Mouse (Mus musculus) adrenal gland, adult 2 months (tissue): Measurements from ENCODE around the gene Cacnb3. TPM values are rescaled to one million over a fixed set of nuclear protein-coding genes. Genes with fewer than 3 reads are reported as not detected.

Source experiments
- DNase-seq: peaks from one replicate; pipeline ENCODE4 v3.0.0; 2021
- polyA plus RNA-seq: library from polyadenylated mRNA; depleted of rRNA; stranded (reverse); fragments of >200 nt; gene quantifications from 2 replicates; pipeline ENCODE4 v1.2.3, GENCODE M21; 2012
- total RNA-seq, 2 experiments: library from RNA; stranded (reverse); gene quantifications; 2 replicates each; pipeline ENCODE4 v1.2.3; 2021

The Cacnb3 gene
- total and polyA plus RNA-seq, 3 experiments: 12.8 to 25.9 (median 17.7) TPM

DNA sequence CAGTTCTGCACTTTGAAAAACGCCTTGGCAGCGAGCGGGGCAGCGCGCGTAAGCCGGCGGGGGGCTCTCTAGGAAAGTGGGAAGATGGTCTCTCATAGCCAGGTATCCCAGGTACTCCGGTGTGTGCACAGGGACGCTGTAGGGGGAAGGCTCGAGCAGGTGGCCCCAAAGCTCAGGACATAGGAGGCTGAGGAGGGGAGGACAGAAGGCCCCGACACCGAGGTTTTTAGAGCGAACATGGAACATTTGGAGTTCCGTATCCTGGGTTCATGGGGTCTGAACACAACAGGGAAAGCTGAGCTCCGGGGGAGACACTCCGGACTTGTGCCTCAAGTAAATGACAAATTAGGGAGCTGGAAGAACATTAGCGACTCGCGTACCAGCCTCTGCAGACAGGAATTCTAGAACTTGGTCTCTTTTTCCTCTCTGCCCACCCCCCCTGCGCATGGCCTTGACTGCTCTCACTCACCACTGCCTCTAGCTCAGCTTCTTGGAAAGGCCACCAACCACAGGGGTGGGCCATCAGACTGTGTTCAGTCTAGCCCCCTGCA lies 4.7 kb downstream of the Cacnb3 start:
- peak; percentile 57 for DNase-seq

DNA sequence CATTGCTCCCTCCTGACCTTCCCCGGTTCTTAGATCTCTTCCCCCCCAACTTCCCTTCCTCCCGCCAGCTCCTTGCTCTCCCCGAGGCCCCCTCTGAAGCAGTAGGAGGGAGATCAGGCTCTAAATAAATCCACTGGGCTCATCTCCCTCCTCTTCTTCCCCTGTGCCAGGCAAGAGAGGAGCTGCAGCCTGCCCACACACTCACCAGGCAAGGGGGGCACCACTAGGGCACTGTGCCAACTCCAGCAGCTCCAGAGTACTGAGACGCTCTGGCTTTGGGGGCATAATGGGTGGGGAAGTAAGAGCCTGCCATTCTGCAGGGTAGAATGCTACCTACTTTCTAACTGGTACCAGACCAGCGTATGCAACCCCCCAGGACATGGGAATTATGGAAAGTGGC lies 5.9 kb downstream of the Cacnb3 start:
- DNase-seq: no peak

DNA sequence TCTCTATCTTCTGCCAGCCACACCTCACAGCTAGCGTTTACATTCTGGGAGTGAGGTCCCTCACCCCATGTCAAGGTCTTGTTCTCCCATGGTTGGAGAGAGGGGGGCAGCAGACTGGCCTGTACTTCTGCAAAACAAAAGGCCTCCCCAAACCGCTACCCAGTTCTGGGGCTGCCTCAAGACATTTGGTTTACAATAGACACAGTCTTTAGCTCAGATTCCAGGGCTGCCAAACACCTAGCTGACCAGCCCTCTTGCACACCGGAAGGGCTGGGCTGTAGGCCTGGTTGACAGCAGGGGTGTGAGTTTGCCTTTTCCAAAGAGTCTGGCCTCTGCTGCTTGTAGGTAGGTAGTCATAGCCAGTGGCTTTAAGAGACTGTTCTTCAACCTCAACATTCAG lies 6.5 kb downstream of the Cacnb3 start:
- DNase-seq: no peak

DNA sequence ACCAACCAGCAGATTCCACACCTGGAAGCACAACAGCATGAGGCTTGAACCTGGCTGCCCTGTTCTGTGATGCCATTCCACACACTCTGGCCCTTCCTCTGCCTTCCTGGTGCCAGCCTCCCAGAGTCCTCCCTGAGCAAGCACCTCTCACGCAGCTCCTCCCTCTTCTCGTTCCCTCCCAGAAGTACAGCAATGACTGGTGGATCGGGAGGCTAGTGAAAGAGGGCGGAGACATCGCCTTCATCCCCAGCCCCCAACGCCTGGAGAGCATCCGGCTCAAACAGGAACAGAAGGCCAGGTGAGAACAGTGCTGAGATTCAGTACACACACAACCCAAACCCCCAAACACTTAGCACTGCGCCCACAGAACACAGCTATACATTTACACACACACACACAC lies 9.5 kb downstream of the Cacnb3 start:
- no peak for DNase-seq

DNA sequence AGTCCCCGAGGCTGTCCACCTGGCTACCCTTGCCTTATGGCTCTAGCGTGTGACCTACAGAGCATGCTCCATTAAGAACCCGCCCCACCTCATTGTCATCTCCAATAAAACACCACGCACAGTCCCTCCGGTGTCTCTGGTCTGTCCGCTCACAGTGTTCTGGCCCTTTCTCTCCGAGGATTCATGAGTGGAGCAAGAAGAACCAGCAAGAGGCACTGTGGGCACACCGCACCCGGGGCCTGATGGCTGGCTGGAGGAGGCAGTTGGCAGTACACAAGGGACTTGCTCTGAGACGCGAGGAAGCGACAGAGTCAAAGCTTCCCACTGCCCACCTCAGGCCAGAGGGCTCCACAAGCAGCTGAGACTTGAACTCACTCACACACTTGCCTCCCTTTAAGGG lies 13.8 kb downstream of the Cacnb3 start:
- no peak for DNase-seq

DNA sequence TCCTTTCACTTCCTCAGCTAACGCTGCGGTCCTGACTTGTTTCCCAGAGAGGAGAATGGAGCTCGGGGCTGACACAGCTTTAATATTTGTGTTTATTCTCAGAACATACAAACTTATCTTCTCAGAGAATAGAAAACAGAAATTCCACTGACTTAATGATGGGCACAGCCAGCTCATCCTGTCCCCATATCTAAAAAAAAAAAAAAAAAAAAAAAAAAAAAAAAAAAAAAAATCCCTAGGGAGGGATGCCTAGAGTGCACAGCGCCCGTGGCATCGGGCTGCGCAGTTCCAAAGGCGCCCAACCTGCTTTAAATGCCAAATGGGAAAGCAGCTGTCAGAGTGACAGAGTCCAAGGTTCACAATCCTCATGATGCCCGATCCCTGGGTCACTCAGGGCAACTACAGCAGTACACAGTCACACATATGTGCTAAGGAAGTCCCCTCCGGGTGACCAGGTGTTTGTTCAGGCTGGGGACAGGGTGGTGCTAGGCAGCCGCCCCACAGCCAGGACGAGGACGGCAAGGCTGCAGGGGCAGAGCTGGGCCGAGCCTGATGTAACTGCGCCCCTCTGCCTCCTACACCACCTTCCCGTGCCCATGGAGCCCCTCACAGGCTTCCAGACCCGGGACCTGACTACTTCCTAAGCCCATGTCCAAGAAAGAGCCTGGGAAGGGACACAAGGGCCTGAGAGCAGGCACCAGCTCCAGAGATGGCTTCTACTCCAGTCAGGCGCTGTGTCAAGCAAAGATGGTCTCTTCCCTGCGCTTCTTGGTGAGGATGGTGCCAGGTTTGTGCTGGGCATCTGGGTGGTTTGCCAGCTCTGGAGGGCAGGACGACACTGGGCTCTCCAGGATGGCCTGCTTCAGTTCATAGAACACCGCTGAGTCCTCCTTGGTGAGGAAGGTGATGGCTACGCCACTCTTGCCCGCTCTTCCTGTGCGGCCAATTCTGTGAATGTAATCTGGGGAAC lies 14.7 kb downstream of the Cacnb3 start:
- no peak for DNase-seq

DNA sequence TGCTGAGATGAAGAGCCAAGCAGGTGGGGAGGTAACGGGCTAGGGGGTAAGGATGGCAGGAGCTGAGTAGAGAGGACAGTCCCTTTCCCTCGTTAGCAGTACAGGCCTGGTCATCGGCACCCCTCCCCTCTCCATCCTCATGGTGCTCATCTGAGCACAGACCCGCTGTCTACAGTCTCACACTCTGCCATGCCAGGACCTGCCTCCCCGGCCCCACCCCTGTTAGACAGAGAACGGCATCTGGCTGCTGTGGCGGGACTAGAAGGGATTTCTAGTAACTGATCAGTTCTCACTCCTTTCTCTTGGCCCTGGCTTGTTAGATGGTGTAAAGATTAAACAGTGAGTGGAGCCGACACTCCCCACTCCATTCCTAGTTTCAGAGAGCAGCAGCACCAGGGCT lies 16.1 kb downstream of the Cacnb3 start:
- DNase-seq: no peak

DNA sequence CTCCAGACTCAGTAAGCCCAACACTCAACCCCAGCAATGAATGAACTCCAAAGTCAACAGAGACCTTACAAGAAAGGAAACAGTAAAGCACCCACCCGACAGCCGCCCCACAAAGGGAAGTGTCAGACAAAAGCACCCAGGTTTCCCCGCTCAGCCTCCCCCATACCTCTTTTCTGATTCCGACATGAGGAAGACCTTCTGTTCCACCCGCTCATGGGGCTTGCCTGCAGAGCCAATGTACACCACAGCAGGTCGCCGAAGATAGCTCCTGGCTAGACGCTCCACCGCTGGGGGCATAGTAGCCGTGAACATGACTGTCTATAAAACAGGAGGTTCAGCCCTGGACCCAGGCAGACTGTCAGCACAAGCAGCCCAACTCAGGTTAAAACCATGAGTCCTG lies 16.7 kb downstream of the Cacnb3 start:
- DNase-seq: no peak

DNA sequence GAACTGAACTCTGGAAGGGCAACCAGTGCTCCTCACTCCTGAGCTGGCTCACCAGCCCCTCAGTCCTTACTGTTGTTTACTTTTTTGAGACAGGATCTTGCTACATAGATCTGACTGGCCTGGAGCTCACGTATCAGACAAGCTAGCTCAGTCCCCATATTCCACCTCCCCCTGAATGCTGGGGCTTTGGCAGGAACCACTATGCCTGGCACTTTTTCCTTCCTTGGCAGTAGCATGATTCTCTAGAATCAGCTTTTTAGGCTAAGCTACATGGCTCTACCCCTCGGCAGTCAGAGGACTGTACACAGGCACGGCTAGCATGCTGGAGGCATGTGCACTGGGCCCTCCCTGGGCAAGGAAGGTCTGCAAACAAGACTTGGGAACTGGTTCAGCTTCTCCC lies 17.4 kb downstream of the Cacnb3 start:
- no peak for DNase-seq

DNA sequence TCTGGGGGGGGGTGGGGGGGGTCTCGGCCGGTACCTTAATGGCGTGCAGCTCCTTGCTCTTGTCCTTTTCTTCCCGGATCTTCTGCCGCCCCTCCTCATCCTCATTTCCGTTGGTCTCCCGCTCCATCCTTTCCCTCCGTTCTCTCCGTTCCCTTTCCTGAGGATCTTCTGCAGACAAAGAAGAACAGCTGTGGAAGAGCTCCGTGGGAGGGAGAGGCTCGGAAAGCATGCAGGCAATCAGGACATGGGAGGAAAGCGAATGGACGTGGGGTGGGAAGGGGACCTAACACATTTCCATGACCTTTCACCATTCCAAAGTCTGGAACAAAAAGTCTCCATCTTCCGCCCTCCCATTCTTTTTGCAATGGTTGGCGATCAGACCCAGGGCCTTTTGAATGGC lies 20.8 kb downstream of the Cacnb3 start:
- no peak for DNase-seq

DNA sequence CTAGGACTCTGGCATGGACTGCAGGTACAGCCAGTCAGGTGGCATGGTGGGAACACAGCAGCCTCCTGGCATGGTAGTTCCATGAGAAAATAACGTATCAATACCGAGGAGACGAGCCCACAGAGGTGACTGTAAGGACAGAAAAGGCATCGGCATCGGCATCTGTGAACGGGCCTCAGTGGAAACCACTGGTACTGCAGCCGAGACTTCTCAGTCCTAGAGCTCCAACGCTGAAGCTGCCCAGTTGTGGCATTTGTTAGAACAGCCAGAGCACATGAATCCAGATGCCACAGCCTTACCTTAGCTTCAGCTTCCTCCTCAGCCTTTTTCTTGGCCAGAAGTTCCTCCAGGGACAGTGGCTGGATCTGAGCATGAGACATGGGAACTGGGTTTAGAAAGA lies 21.5 kb downstream of the Cacnb3 start:
- DNase-seq: no peak

DNA sequence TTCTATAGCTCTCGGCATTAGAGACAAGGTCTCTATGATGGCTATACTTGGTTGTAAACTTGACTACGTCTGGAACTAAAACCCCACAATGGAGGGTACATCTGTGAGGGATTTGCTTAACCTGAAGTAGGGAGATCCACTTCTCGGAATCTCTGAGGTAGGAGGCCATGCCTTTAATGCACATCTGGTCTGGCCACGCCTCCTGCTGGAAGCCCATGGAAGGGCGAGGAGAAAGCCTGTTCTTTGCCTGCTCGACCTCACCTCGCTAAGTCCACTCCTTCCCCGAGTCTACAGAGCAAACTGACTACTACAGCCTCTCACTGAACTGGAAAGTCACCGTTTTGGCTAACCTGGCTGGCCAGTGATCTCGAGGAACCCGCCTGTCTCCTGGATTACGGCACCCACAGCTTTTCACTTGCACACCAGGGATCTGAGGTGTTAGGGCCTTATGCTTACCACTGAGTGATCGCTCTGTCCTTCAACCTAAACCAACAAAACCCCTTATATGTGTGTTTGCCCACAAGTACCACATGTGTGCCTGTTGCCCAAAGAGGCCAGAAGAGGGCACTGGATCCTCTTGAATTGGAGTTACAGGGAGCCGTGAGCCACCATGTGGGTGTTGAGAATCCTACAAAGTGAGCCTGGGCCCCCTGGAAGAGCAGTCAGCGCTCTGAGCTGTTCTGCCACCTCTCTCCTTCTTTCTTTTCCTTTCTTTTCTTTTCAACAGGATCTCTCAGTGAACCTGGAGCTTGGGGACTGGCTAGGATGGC lies 26.5 kb downstream of the Cacnb3 start:
- DNase-seq: no peak

DNA sequence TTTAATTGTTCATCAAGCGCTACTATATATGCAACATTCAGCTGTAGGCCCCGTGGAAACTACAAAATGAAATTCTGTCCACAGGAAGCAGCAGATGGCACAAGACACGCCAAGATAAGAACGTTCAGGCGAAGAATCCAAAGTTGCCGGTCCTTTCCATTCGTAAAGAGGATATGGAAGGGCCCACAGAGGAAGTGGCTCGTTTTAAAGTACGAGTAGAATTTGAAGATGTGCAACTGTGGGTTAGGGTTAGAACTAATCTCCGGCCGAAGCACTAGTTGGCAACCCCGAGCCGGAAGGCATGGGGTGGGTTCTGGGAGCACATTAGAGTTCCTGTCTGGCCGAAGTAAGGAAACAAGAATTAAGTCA lies 31.5 kb downstream of the Cacnb3 start:
- no peak for DNase-seq

DNA sequence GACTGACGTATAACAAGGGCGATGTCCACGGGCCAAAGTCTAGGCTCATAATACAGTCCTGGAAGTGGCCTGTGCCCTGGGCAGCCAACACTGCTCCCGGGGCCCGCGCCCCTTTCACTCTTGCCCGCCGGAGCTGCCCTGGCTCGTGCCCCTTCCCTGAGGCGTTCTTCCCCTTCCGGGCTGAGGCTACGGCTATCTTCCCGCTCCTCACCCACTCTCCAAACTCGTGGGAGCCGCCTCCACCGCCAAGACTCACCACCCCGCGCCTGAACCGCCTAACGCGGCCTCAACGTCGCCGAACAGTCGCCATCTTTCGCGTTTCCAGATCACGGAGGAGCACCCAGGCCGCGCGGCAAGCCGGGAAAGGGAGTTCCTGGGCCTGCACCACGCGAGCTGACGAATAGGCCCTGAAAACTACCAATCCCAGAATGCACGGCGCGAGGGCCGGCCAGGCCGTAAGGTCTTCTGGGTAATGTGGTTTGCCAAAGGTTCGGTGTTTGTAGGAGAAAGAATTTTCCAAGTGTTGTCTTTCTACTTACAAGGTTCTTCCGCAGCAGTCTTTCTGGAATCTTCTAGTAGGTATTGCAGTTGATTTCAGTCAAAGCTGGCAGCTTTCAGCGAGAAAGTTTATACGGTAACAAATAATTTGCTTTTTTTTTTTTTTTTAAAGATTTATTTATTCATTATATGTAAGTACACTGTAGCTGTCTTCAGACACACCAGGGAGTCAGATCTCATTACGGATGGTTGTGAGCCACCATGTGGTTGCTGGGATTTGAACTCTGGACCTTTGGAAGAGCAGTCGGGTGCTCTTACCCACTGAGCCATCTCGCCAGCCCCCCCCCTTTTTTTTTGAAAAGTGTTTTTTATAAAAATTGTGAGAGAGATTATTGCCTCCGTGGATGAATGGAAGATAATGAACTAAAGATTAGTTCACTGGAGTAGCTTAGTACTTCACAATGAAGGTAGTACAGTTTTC lies 32.2 kb downstream of the Cacnb3 start, which contains the start of gene Ddx23:
Gene Ddx23 (minus strand): TSS at position 328 of the 979 bp plus-strand sequence.
- DNase-seq: peak; percentile 97

DNA sequence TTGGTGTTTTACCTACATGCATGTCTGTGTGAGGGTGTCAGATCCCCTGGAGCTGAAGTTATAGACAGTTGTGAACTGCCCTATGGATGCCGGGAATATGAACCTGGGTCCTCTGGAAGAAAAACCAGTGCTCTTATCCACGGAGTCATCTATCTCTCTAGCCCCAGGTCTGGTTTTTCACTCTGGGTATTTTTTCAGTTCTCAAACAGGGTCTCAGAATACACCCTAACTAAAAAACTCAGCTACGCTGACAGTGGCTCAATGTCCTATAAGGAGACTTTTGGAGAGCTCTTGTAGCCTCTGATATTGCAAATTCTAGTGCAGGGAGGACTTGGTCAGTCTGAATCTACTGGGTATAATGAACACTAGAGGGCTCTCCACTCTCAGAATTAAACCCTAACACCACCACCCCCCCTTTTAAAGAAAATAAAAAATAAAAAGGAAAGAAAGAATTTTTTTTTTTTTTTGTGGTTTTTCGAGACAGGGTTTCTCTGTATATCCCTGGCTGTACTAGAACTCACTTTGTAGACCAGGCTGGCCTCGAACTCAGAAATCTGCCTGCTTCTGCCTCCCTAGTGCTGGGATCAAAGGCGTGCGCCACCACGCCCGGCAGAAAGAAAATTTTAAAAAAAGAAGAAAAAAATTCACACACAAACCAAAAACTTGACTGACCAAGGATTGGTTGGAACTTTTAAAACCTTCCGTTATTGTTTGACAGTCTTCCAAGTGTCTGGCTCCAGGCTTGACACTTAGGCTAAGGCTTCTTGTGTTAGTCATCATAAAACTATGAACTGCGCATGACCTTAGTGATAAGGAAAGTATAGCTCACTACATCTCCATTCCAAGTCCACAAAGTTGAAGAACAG lies 33.6 kb downstream of the Cacnb3 start:
- DNase-seq: no peak

DNA sequence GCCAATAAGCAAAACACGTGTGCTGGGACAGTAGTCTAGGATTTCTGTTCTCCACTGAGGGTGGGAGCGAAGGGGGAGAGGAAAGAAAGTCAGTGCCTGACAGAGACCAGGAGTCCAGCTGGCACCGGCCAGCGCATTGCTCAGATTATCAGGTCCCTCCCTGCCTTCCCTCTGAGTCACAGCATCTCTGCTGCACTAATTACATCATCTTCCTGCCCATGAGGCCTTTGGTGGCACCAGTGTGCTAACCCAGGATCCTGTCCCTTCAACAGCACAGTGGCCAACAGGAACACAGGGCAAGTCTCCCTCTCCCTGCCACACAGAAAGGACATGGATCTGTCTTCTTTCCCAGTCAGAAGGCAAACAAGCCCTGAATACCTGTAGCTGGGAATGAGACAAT lies 42.0 kb downstream of the Cacnb3 start:
- DNase-seq: peak; percentile 77

DNA sequence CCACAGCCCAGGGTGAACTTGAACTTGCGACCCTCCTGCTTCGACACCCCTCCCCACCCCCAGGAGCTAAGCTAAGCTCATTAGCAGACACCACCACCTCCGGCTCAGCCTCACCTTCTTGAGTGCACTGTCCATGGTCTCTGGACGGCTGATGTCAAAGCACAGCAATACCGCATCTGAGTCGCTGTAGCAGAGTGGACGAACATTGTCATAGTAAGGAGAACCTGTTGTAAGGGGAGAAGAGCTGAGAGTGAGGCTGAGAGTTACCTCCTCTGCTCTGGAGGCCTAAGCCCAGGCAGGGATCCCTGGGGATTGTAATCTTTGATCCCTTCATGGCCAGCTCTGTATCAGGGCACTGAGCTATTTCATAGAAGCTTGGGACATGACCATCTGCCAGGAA lies 43.1 kb downstream of the Cacnb3 start:
- DNase-seq: no peak

DNA sequence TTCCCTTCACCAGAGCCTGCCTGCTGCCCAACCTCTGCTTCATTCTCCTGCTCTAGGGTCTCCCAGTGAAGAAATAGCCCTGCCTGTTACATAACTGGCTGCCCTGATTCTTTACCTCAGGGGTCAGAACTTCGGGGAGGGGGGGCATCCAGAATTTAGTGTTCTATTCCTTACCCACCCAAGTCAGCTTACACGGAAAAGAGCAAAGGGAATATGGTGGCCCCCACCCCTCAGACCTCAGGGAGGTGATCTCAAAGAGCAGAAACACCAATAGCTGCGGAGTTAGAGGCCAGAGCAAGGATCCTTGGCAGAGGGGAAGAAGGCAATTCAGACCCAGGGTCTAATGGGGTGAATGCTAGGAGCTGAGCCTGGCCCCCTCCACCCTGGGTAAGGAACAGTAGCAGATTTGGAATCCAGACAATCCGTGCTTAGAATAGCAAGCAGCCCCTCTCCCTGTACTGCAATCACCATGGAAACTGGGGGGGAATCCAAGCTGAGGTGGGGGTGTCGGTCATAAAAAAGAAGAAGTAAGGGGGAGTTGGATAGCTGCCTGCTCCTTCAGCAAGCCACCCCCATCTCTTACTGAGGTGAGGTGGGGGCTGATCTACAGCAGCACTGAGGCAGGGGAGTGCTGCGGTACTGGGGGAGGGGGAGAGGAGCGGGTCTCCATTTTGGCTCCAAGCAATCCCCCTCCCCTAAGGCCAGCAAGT lies 43.8 kb downstream of the Cacnb3 start:
- no peak for DNase-seq

DNA sequence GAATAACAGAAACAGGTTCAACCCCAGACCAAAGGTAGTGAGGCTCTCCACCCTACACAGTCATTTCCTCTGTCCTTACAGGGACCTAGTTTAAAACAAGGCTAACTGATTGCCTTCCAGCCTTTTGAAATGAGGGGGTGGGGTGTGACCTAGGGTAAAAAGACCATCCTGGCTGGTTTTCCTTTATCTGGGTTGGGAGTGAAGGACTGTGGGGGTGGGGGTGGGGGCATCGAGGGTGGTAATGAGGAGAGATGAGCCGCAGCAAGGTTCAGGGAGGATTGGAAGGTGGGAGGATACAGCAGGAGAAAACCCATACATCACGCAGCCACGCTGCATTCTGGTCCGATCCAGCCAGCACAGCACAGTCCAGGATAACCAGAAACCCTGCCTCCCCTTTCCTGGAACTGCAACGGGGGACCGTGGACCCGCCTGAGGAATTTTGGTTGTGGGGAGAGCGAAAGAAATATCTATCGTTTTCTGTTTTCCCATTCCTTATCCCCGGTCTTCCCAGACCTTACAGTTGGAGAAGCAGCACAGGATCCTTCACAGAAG lies 44.4 kb downstream of the Cacnb3 start:
- DNase-seq: no peak
